Mouse (Mus musculus): ENCODE results near the gene Hebp2. TPM values are rescaled to one million over a fixed set of nuclear protein-coding genes. Genes with fewer than 3 reads are reported as not detected.

Gene Hebp2
- total RNA-seq, 4 experiments from 2014 or later, result 0.41 to 0.84 (median 0.72) TPM

DNA sequence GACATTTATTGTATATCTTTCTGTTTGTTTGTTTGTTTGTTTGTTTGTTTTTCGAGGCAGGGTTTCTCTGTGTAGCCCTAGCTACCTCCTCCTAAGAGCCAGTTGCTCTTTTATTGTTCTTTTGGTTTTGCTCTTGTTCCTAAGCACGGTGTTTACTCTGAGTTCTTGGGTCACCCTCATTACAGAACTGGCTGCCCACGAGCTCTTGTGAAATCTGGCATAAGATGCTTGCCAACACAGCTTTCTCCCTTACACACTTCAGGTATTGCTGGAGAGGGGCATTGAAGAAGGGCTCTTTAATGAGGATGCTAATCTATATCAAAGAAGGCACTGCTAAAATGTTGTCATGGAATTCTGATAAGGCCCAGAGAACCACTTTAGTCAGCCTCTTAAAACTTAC, 35.2 kb downstream of the Hebp2 start:
- no peak for DNase-seq (ENCODE audit: low spot score)

DNA sequence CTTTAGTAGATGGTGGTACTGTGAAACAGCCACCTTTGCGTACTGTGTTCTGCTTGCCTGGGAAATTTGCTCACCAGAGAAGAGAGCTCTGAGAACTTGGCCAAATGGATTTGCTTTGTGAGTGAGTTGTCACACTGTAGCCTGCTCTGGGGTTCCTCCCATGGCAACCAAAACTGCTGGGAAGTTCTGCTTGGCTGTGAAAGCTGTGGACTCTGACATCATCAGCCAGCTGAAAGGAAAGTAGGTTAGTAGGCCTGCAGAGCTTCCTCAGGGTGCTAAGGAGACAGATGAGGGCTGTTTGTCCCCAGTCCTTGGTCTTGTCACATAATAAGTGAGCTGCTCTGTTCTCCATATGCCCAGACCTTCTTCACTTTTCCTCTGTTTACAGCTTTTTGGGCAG, 37.3 kb downstream of the Hebp2 start:
- DNase-seq (ENCODE audit: low spot score), result peak; percentile 58

DNA sequence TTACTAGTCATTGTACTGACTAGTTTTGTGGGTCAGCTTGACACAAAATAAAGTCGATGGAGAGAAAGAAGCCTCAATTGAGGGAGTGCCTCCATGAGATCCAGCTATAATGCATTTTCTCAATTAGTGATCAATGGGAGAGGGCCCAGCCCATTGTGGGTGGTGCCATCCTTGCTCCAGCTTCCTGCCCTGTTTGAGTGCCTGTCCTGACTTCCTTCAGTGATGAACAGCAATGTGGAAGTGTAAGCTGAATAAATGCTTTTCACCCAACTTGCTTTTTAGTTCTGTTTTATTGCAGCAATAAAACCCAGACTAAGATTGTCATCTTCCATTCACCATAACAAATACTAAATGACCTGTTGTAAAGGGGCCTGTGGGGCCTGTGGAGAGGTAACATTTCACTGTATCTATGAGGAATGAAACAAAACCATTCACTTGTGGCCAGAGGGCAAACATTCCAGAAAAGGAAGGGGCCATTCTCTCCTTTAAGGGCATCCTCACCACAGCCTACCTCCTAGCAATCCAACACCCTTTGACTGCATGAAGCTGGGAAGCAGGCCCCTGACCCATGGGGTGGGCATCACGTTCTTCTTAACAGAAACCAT, 37.9 kb downstream of the Hebp2 start:
- no peak for DNase-seq (ENCODE audit: low spot score)

DNA sequence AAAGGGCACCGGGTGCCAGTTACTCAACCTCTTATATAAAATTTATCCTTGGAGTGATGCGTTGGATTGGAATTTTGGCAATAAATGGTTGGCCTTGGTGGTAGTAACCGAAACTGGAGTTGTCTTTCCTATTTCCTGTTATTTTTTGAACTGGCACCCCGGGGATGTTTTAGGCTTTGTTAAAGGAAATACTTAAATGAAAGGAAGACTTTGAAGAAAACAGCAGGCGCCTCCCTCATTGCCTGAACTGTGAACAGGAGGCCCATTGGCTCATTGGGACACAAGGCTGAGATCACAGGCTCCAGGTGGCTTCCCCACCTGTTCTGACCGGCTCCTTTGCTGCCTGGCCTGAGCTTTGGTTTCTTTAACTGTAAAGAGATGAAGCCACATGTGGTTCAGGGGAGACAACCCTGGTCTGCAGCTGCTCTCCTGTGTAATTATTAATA, 39.4 kb downstream of the Hebp2 start:
- no peak for DNase-seq (ENCODE audit: low spot score)

DNA sequence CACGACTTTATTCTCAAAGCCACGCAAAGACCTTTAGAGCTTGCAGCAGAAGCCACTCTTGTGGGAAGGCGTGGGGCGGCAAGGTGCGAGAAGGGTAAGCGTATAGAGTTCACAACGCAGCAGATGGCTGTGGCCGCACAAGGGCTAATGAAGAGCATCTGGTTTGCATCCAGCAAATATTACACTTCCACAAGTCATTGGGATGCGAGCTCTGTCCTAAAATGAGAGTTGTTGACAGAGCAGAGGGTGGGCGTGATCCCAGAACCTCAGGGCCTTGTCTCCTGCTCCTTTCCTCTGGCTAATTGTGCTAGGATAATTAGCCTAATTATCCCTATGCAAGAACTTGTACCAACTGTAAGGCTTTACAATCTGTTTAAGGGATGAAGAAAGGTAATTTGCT, 40.2 kb downstream of the Hebp2 start:
- no peak for DNase-seq (ENCODE audit: low spot score)

DNA sequence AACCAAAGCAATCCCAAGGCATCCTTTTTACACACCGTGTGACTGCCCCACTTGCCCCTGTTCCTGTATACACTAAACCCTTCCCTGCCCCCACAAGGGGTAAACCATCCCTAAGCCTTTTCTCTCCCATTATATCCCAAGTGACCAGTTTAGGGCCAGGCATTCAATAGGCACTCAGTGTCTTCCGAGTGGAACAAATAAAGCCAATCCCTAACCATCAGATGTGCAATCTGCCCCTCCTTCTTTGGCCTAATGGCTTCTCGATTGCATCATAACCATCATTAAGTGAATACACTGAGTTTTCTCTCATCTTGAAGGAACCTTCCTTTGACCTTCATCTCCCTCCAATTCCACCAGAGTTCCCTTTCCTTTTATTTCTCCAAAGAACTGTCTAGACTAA, 43.9 kb downstream of the Hebp2 start:
- DNase-seq (ENCODE audit: low spot score), result no peak

DNA sequence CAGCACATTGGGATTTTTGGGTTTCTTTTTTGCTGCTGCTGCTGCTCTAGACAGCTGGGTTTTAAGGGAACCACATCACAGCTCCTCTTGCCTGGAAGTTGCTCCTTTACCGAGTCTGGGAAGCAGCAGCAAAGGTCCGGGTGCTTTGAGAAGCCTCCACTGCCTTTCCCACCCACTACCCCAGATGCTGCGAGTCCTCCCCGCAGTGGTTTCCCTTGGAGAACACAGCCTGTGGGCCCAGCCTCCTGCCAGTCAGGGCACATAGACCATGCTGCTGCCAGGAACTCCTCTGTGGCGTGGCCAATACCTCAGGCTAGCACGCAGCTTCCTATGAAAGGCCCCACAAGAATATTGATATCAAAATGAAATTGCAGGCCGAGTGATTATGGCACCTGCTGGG, 48.8 kb downstream of the Hebp2 start:
- DNase-seq (ENCODE audit: low spot score), result no peak

DNA sequence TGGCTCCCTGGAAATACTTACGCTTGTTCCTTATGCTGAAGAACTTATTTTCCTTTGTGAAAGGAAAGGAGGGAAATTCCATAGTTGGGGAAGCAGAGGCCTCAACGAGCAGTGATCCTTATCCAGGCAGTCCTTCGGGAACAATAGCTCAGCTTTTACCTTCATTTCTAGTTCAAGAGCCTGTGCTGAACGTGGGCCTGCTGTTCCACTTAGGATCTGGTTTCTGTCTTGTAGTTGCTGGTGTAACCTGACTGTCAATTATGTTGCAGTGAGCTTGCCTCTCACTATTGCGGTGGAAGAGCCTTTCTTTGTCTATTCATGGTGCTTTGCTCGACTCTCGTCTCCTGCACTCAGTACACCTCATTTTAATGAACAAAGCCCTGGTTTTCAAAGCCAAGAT, 51.6 kb downstream of the Hebp2 start:
- DNase-seq (ENCODE audit: low spot score), result no peak

DNA sequence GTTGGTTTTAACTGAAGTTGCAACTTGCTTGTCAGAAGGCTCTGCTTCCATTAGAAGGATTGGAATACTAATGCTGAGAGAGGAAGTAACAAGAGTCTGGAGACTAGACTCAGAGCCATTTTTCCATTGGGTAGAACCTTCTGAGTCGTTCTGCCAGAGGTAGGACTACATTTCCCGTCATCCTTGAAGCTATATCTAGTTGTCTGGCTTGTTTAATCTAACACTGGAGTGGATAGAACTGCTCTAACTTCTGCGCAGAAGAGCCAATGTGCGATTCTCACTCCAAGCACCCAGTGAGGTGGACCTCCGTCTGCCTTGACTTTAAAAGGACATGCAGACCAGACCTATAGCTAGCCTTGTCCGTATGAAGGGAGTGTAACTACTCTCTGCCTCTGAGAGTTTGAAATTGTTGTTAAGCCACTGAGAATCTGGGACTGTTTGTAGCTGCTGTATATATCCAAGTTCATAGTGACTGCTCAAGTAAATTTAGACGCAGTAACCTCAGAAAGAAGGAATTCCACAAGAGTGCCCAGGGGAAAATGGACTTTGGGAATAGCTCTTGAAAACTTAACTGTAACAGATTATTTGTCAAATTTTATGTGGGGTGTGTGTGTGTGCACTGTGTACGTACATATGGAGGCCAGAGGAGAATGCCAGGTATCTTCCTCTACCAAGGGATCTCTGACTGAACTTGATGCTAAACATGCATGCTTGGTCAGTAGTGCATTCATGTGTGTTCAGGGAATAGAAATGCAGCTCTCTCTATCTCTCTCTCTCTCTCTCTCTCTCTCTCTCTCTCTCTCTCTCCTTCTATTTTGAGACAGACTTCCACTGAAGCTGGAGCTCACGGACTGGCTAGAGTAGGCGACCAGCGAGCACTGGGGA, 52.6 kb downstream of the Hebp2 start:
- no peak for DNase-seq (ENCODE audit: low spot score)

DNA sequence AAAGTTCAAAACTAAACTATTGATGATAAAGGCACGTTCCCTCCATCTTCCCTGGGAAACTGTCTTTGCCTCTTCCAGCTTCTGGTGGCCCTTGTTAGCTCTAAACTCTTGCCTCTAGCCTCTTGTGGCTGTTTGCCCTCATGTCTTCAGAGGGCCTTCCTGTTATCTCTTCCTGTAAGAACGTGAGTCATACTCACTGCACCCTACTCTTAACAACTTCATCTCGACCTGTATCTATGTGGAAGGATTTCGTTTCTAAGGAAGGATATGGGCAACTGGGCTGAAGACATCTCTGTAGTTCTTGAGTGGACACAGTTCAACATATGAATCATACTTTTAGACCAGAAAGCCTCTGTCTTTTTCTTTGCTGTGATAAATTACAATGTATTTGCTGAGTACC, 53.9 kb downstream of the Hebp2 start:
- no peak for DNase-seq (ENCODE audit: low spot score)

DNA sequence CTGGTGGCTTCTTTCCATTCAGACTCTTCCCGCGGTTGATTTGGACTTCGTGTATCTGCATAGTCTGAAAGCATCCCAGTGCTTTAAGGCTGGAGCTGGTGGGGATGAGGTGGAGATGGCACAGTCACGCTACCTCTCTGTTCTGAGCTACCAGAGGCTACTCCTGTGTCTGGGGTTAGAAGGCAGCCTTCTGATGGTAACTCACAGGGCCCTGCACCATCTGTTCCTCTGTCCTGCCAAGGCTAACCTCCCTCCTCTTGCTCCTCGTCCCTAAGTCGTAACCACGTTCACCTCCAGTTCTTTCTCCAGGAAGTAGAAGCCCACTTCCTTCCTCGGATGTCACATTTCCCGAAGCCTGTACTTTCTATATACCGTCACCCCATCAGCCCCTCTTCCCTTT, 55.9 kb downstream of the Hebp2 start:
- DNase-seq (ENCODE audit: low spot score), result no peak

Other genes with a start within 250 kb of the Hebp2 start
- 10 to 100 TPM; 16.9 to 26.5 (median 20.6) TPM for gene Nhsl1, start 227.1 kb downstream of the Hebp2 start, total RNA-seq (2022)
- gene Arfgef3, start 197.9 kb upstream of the Hebp2 start, total RNA-seq (2022), result under 1 TPM; 0.16 to 0.31 (median 0.22) TPM
- gene Gm4922, start 240.7 kb upstream of the Hebp2 start, total RNA-seq (2022), result not detected